Mouse (Mus musculus): ENCODE data around the gene Srxn1. TPM values are rescaled to one million over a fixed set of nuclear protein-coding genes. Genes with fewer than 3 reads are reported as not detected.

Srxn1 gene
- polyA plus RNA-seq, 1 experiment from 2014 or later, result 9.7 TPM

GRCm38 (mm10) chr2:152106597-152106996, 1.3 kb downstream of the Srxn1 start:
- H3K4me3 ChIP-seq, result no peak overlapping the region
- 95% methylated on average over 10 of the region's 10 CpGs for WGBS
- no peaks in the 10 kb centered on the region; the same call in 1 of the 2 replicates for H3K36me3 ChIP-seq
- H3K27ac ChIP-seq, result no peak overlapping the region
- no peak overlapping the region for H3K9ac ChIP-seq
- no peak for ATAC-seq (ENCODE audit: insufficient number of reproducible peaks, insufficient read depth, low FRiP score, low TSS enrichment, low read depth)
- H3K4me2 ChIP-seq, result peak overlapping the region; percentile 88
- peaks cover 9% of the 10 kb centered on the region for H3K27me3 ChIP-seq
- peaks cover 6% of the 10 kb centered on the region; the same call in 1 of the 2 replicates for H3K4me1 ChIP-seq
- no peaks in the 10 kb centered on the region for H3K9me3 ChIP-seq

- Histone ChIP-seq H3K27ac (no peak overlapping the region), H3K4me1 (peaks cover 10% of the 10 kb centered on the region; the same call in 1 of the 2 replicates), H3K9me3 (no peaks in the 10 kb centered on the region), H3K4me3 (no peak overlapping the region), H3K9ac (no peak overlapping the region), H3K4me2 (no peak overlapping the region), H3K27me3 (no peaks in the 10 kb centered on the region; the same call in 1 of the 2 replicates), H3K36me3 (no peaks in the 10 kb centered on the region; the same call in 1 of the 2 replicates)
- no peak for ATAC-seq (ENCODE audit: insufficient number of reproducible peaks, insufficient read depth, low FRiP score, low TSS enrichment, low read depth)
- 67% methylated on average over 7 of the region's 7 CpGs for WGBS
Observed at GRCm38 (mm10) chr2:152108702-152109101, 3.4 kb downstream of the Srxn1 start.

- Histone ChIP-seq H3K4me1 (peaks cover 15% of the 10 kb centered on the region), H3K4me3 (no peak overlapping the region), H3K9me3 (no peaks in the 10 kb centered on the region), H3K9ac (no peak overlapping the region), H3K36me3 (no peaks in the 10 kb centered on the region; the same call in 1 of the 2 replicates), H3K4me2 (no peak overlapping the region), H3K27ac (no peak overlapping the region), H3K27me3 (peaks cover 6% of the 10 kb centered on the region)
- ATAC-seq (ENCODE audit: insufficient number of reproducible peaks, insufficient read depth, low FRiP score, low TSS enrichment, low read depth), result no peak
- WGBS, result 82% methylated on average over 5 of the region's 5 CpGs
Observed at GRCm38 (mm10) chr2:152109386-152109785, 4.1 kb downstream of the Srxn1 start.

- H3K4me3 ChIP-seq, result no peak overlapping the region
- no peak for ATAC-seq (ENCODE audit: insufficient number of reproducible peaks, insufficient read depth, low FRiP score, low TSS enrichment, low read depth)
Observed at GRCm38 (mm10) chr2:152111311-152111710, 6.0 kb downstream of the Srxn1 start.

GRCm38 (mm10) chr2:152111920-152112319, 6.6 kb downstream of the Srxn1 start:
- Histone ChIP-seq H3K9me3 (no peaks in the 10 kb centered on the region), H3K4me1 (peaks cover 28% of the 10 kb centered on the region), H3K36me3 (no peaks in the 10 kb centered on the region; the same call in 1 of the 2 replicates), H3K4me2 (no peak overlapping the region), H3K9ac (no peak overlapping the region), H3K4me3 (no peak overlapping the region), H3K27ac (no peak overlapping the region), H3K27me3 (peaks cover 20% of the 10 kb centered on the region)
- WGBS, result 6% methylated on average over 7 of the region's 7 CpGs
- peak; percentile 73; the same call in 1 of the 2 replicates for ATAC-seq (ENCODE audit: insufficient number of reproducible peaks, insufficient read depth, low FRiP score, low TSS enrichment, low read depth)

More at GRCm38 (mm10) chr2:152111311-152111710, 6.0 kb downstream of the Srxn1 start:
- Histone ChIP-seq H3K4me2 (no peak overlapping the region), H3K36me3 (no peaks in the 10 kb centered on the region; the same call in 1 of the 2 replicates), H3K27me3 (peaks cover 20% of the 10 kb centered on the region), H3K27ac (no peak overlapping the region), H3K9ac (no peak overlapping the region), H3K9me3 (no peaks in the 10 kb centered on the region), H3K4me1 (peaks cover 28% of the 10 kb centered on the region)
- WGBS, result 79% methylated on average over 2 of the region's 2 CpGs

GRCm38 (mm10) chr2:152112490-152112889, 7.2 kb downstream of the Srxn1 start:
- no peak for ATAC-seq (ENCODE audit: insufficient number of reproducible peaks, insufficient read depth, low FRiP score, low TSS enrichment, low read depth)
- H3K9me3 ChIP-seq, result no peaks in the 10 kb centered on the region
- no peak overlapping the region for H3K4me3 ChIP-seq
- peaks cover 28% of the 10 kb centered on the region for H3K4me1 ChIP-seq
- no peaks in the 10 kb centered on the region; the same call in 1 of the 2 replicates for H3K36me3 ChIP-seq
- no peak overlapping the region for H3K9ac ChIP-seq
- H3K27me3 ChIP-seq, result peaks cover 20% of the 10 kb centered on the region
- no peak overlapping the region for H3K27ac ChIP-seq
- H3K4me2 ChIP-seq, result no peak overlapping the region
- WGBS, result 78% methylated on average over 5 of the region's 5 CpGs

- no peaks in the 10 kb centered on the region; the same call in 1 of the 2 replicates for H3K36me3 ChIP-seq
- H3K4me1 ChIP-seq, result peaks cover 28% of the 10 kb centered on the region
- no peak overlapping the region for H3K4me3 ChIP-seq
- ATAC-seq (ENCODE audit: insufficient number of reproducible peaks, insufficient read depth, low FRiP score, low TSS enrichment, low read depth), result no peak
- H3K9ac ChIP-seq, result no peak overlapping the region
- H3K27ac ChIP-seq, result no peak overlapping the region
- H3K27me3 ChIP-seq, result peaks cover 20% of the 10 kb centered on the region
- WGBS, result 55% methylated on average over 10 of the region's 10 CpGs
- no peaks in the 10 kb centered on the region for H3K9me3 ChIP-seq
- no peak overlapping the region for H3K4me2 ChIP-seq
Observed at GRCm38 (mm10) chr2:152112970-152113369, 7.7 kb downstream of the Srxn1 start.

- peaks cover 20% of the 10 kb centered on the region for H3K27me3 ChIP-seq
- H3K4me1 ChIP-seq, result peaks cover 31% of the 10 kb centered on the region
- H3K4me3 ChIP-seq, result peak overlapping the region; percentile 27
- ATAC-seq (ENCODE audit: insufficient number of reproducible peaks, insufficient read depth, low FRiP score, low TSS enrichment, low read depth), result peak; percentile 18; the same call in 1 of the 2 replicates
- no peak overlapping the region for H3K27ac ChIP-seq
- H3K36me3 ChIP-seq, result no peaks in the 10 kb centered on the region
- H3K9ac ChIP-seq, result peak overlapping the region; percentile 64
- peak overlapping the region; percentile 60 for H3K4me2 ChIP-seq
- no peaks in the 10 kb centered on the region for H3K9me3 ChIP-seq
- WGBS, result 9% methylated on average over 36 of the region's 36 CpGs
Observed at GRCm38 (mm10) chr2:152114057-152114975, 9.0 kb downstream of the Srxn1 start.

GRCm38 (mm10) chr2:152117694-152118093, 12.4 kb downstream of the Srxn1 start:
- Histone ChIP-seq H3K27ac (no peak overlapping the region), H3K9me3 (no peaks in the 10 kb centered on the region), H3K4me3 (no peak overlapping the region), H3K27me3 (peaks cover 20% of the 10 kb centered on the region), H3K36me3 (no peaks in the 10 kb centered on the region), H3K9ac (no peak overlapping the region), H3K4me2 (no peak overlapping the region), H3K4me1 (peaks cover 32% of the 10 kb centered on the region)
- 89% methylated on average over 7 of the region's 7 CpGs for WGBS
- no peak for ATAC-seq (ENCODE audit: insufficient number of reproducible peaks, insufficient read depth, low FRiP score, low TSS enrichment, low read depth)

GRCm38 (mm10) chr2:152119228-152119865, 14.0 kb downstream of the Srxn1 start:
- Histone ChIP-seq H3K9ac (0 out of 2 replicates have a peak overlapping the region, but pooled peaks have one; percentile 32), H3K27ac (peak overlapping the region; percentile 39; the same call in 1 of the 2 replicates), H3K27me3 (peaks cover 14% of the 10 kb centered on the region), H3K4me3 (no peak overlapping the region), H3K36me3 (no peaks in the 10 kb centered on the region), H3K9me3 (no peaks in the 10 kb centered on the region), H3K4me1 (peaks cover 27% of the 10 kb centered on the region), H3K4me2 (no peak overlapping the region)
- ATAC-seq (ENCODE audit: insufficient number of reproducible peaks, insufficient read depth, low FRiP score, low TSS enrichment, low read depth), result no peak
- WGBS, result 32% methylated on average over 6 of the region's 6 CpGs

GRCm38 (mm10) chr2:152122896-152123295, 17.6 kb downstream of the Srxn1 start:
- Histone ChIP-seq H3K4me3 (no peak overlapping the region), H3K27ac (no peak overlapping the region), H3K27me3 (no peaks in the 10 kb centered on the region), H3K9ac (no peak overlapping the region), H3K9me3 (no peaks in the 10 kb centered on the region), H3K4me1 (peaks cover 9% of the 10 kb centered on the region), H3K36me3 (no peaks in the 10 kb centered on the region), H3K4me2 (no peak overlapping the region)
- ATAC-seq (ENCODE audit: insufficient number of reproducible peaks, insufficient read depth, low FRiP score, low TSS enrichment, low read depth), result no peak
- 78% methylated on average over 9 of the region's 9 CpGs for WGBS

Measured in embryonic facial prominence, embryonic 13.5 days (tissue).